Mouse (Mus musculus) MEL (cell line): Measurements from ENCODE around the gene Ucn2. TPM values are rescaled to one million over a fixed set of nuclear protein-coding genes. Genes with fewer than 3 reads are reported as not detected.
A peak's percentile ranks its signal among the peaks of the same experiment; 100 is the strongest.

Experiments
- DNase-seq: peaks from one replicate; pipeline ENCODE4 v3.0.0; 2011; ENCODE audit warnings: low read depth, low spot score
- H3K27ac ChIP-seq: 2 replicates; pipeline ENCODE4 v1.5.1; 2012; ENCODE audit warnings: low read depth, mild to moderate bottlenecking, control low read depth, low read length, moderate library complexity; ENCODE audit not compliant: control insufficient read depth
- H3K27me3 ChIP-seq, 2 experiments: fragments of 150-350 bp in 1 of 2; sonication (generic) in 1 of 2; 2 replicates each; pipeline ENCODE4 v1.6.1; 2012; ENCODE audit warnings: low read length in 2 of 2, mild to moderate bottlenecking in 2 of 2, improper control_type of control experiment in 1 of 2, moderate library complexity in 1 of 2; ENCODE audit not compliant: insufficient read depth in 2 of 2, control insufficient read depth in 1 of 2
- H3K36me3 ChIP-seq, 2 experiments: 2 replicates each; pipeline ENCODE4 v1.6.1; 2012 to 2014; ENCODE audit warnings: low read length in 2 of 2, improper control_type of control experiment in 1 of 2, inconsistent platforms in 1 of 2, mild to moderate bottlenecking in 1 of 2; ENCODE audit not compliant: insufficient read depth in 2 of 2, control insufficient read depth in 1 of 2
- H3K4me1 ChIP-seq, 2 experiments: fragments of 150-350 bp in 1 of 2; sonication (generic) in 1 of 2; 2 replicates each; pipeline ENCODE4 v1.6.1; 2012; ENCODE audit warnings: low read length in 2 of 2, improper control_type of control experiment in 1 of 2, mild to moderate bottlenecking in 1 of 2; ENCODE audit not compliant: insufficient read depth in 2 of 2, control insufficient read depth in 1 of 2
- H3K4me3 ChIP-seq, 2 experiments: fragments of 150-350 bp in 1 of 2; sonication (generic) in 1 of 2; 2 replicates each; pipeline ENCODE4 v1.5.1; 2012; ENCODE audit warnings: low read depth in 2 of 2, low read length in 2 of 2, mild to moderate bottlenecking in 2 of 2, moderate library complexity in 2 of 2, control low read depth in 1 of 2, improper control_type of control experiment in 1 of 2; ENCODE audit not compliant: control insufficient read depth in 1 of 2, insufficient read depth in 1 of 2
- H3K79me2 ChIP-seq: 2 replicates; pipeline ENCODE4 v1.6.1; 2012; ENCODE audit warnings: mild to moderate bottlenecking, low read length, moderate library complexity; ENCODE audit not compliant: control insufficient read depth, poor library complexity, insufficient read depth
- H3K9ac ChIP-seq: 2 replicates; pipeline ENCODE4 v1.6.1; 2012; ENCODE audit warnings: low read depth, mild to moderate bottlenecking, control low read depth, low read length, moderate library complexity; ENCODE audit not compliant: control insufficient read depth, poor library complexity, severe bottlenecking
- H3K9me3 ChIP-seq: fragments of 150-350 bp; sonication (generic); replicated peaks from 2 replicates; pipeline ENCODE4 v1.6.1; 2012; ENCODE audit warnings: mild to moderate bottlenecking, low read length, improper control_type of control experiment, moderate library complexity; ENCODE audit not compliant: insufficient read depth
- BHLHE40 ChIP-seq: IDR thresholded peaks from 2 replicates; pipeline ENCODE4 v1.6.1; 2012; ENCODE audit warnings: low read depth, mild to moderate bottlenecking, inconsistent platforms, low read length, improper control_type of control experiment, borderline replicate concordance
- CTCF ChIP-seq, 3 experiments: IDR thresholded peaks in 2 of 3; conservative IDR thresholded peaks in 1 of 3; 2 replicates each; pipeline ENCODE4 v1.5.1; 2011 to 2012; ENCODE audit warnings: low read length in 3 of 3, low read depth in 2 of 3, mild to moderate bottlenecking in 2 of 3, improper control_type of control experiment in 1 of 3, inconsistent platforms in 1 of 3, mixed read lengths in 1 of 3, moderate library complexity in 1 of 3; ENCODE audit not compliant: control insufficient read depth in 1 of 3, insufficient read depth in 1 of 3, poor library complexity in 1 of 3, severe bottlenecking in 1 of 3
- ELF1 ChIP-seq: IDR thresholded peaks from 2 replicates; pipeline ENCODE4 v1.6.1; 2014; ENCODE audit warnings: low read depth, mild to moderate bottlenecking, inconsistent platforms, low read length, improper control_type of control experiment, moderate library complexity
- GATA1 ChIP-seq: IDR thresholded peaks from 2 replicates; pipeline ENCODE4 v1.6.1; 2011; ENCODE audit warnings: low read depth, low read length, improper control_type of control experiment
- KAT2A ChIP-seq: conservative IDR thresholded peaks from 2 replicates; pipeline ENCODE4 v1.6.1; 2012; ENCODE audit warnings: low read depth, low read length, improper control_type of control experiment, inconsistent platforms
- MAZ ChIP-seq: IDR thresholded peaks from 2 replicates; pipeline ENCODE4 v1.6.1; 2012; ENCODE audit warnings: low read depth, mild to moderate bottlenecking, inconsistent platforms, low read length, improper control_type of control experiment
- MXI1 ChIP-seq: IDR thresholded peaks from 2 replicates; pipeline ENCODE4 v1.6.1; 2011; ENCODE audit warnings: mild to moderate bottlenecking, low read depth, low read length, improper control_type of control experiment
- MYB ChIP-seq: IDR thresholded peaks from 2 replicates; pipeline ENCODE4 v1.6.1; 2011; ENCODE audit warnings: mild to moderate bottlenecking, low read depth, low read length, improper control_type of control experiment
- MYC ChIP-seq: IDR thresholded peaks from 2 replicates; pipeline ENCODE4 v1.6.1; 2011; ENCODE audit warnings: low read depth, mild to moderate bottlenecking, low read length, improper control_type of control experiment, moderate library complexity
- POLR2A ChIP-seq, 2 experiments: IDR thresholded peaks; 2 replicates each; pipeline ENCODE4 v1.6.1; 2011 to 2012; ENCODE audit warnings: low read length in 2 of 2, mild to moderate bottlenecking in 2 of 2, control low read depth in 1 of 2, improper control_type of control experiment in 1 of 2, low read depth in 1 of 2, moderate library complexity in 1 of 2; ENCODE audit not compliant: control insufficient read depth in 1 of 2, insufficient read depth in 1 of 2, poor library complexity in 1 of 2
- POLR2AphosphoS2 ChIP-seq: IDR thresholded peaks from 2 replicates; pipeline ENCODE4 v1.6.1; 2011; ENCODE audit warnings: low read length, improper control_type of control experiment
- POLR2AphosphoS5 ChIP-seq: IDR thresholded peaks from 2 replicates; pipeline ENCODE4 v1.6.1; 2012; ENCODE audit warnings: low read depth, borderline replicate concordance, mild to moderate bottlenecking, inconsistent platforms, low read length, moderate library complexity, mixed read lengths
- RCOR1 ChIP-seq: IDR thresholded peaks from 2 replicates; pipeline ENCODE4 v1.6.1; 2012; ENCODE audit warnings: low read depth, mild to moderate bottlenecking, inconsistent platforms, low read length, improper control_type of control experiment
- TBP ChIP-seq: IDR thresholded peaks from 2 replicates; pipeline ENCODE4 v1.8.0; 2011; ENCODE audit warnings: low read depth, low read length, improper control_type of control experiment
- TCF12 ChIP-seq: IDR thresholded peaks from 2 replicates; pipeline ENCODE4 v1.6.1; 2014; ENCODE audit warnings: low read depth, mild to moderate bottlenecking, inconsistent platforms, low read length, improper control_type of control experiment, moderate library complexity
- ZC3H11A ChIP-seq: IDR thresholded peaks from 2 replicates; pipeline ENCODE4 v1.6.1; 2012; ENCODE audit warnings: low read depth, mild to moderate bottlenecking, inconsistent platforms, low read length, improper control_type of control experiment
- ZMIZ1 ChIP-seq: IDR thresholded peaks from 2 replicates; pipeline ENCODE4 v1.6.1; 2012; ENCODE audit warnings: low read depth, mild to moderate bottlenecking, inconsistent platforms, low read length, improper control_type of control experiment, moderate library complexity
- polyA plus RNA-seq, 2 experiments: library from polyadenylated mRNA; stranded (reverse) in 1 of 2; unstranded in 1 of 2; fragments of >175 nt in 1 of 2; fragments of >200 nt in 1 of 2; gene quantifications; 2 replicates each; pipeline versions ENCODE4 v1.2.1 to v1.2.4; 2012; ENCODE audit warnings: low replicate concordance in 2 of 2, low read depth in 1 of 2; ENCODE audit not compliant: insufficient read length in 2 of 2, insufficient read depth in 1 of 2, missing spikeins in 1 of 2
- total RNA-seq: library from RNA; depleted of rRNA; stranded (reverse); fragments of 300-350 nt; gene quantifications from 2 replicates; pipeline ENCODE4 v1.2.3, GENCODE M21; 2012

The Ucn2 gene
- total and polyA plus RNA-seq, 3 experiments, result 0.12 to 0.19 TPM; not detected in 1

- Histone ChIP-seq H3K79me2 (no peaks in the 10 kb centered on the region), H3K4me3 (no peak overlapping the region), H3K9me3 (no peaks in the 10 kb centered on the region), H3K36me3 (peaks cover 0 to 1% of the 10 kb centered on the region in 2 experiments; a peak in 2 of 4 replicates), H3K27ac (no peak overlapping the region), H3K9ac (no peak overlapping the region), H3K4me1 (0 out of 4 replicates have a peak, but pooled peaks cover 0 to 3% of the 10 kb centered on the region in 2 experiments), H3K27me3 (no peaks in the 10 kb centered on the region)
- DNase-seq, result no peak
- no peak for TF ChIP-seq BHLHE40
- no peak for TF ChIP-seq MYC
- TF ChIP-seq ELF1, result no peak
- no peak for TF ChIP-seq CTCF (IDR thresholded peaks at IDR 0.05 in 2 of 3, conservative IDR thresholded peaks at IDR 0.05 in 1 of 3; ENCODE audit: control insufficient read depth in 1 of 3, insufficient read depth in 1 of 3, low read depth in 2 of 3, low read length in 3 of 3, poor library complexity in 1 of 3, severe bottlenecking in 1 of 3)
- TF ChIP-seq POLR2AphosphoS2, result no peak
- no peak for TF ChIP-seq ZC3H11A
- TF ChIP-seq MAZ, result no peak
- TF ChIP-seq TCF12, result no peak
Observed at GRCm38 (mm10) chr9:109010316-109010690, 24.5 kb downstream of the Ucn2 start.

- Histone ChIP-seq H3K9me3 (no peaks in the 10 kb centered on the region), H3K36me3 (peaks cover 0 to 6% of the 10 kb centered on the region in 2 experiments; a peak in 2 of 4 replicates), H3K27me3 (no peaks in the 10 kb centered on the region), H3K79me2 (no peaks in the 10 kb centered on the region), H3K4me1 (peaks cover 0 to 6% of the 10 kb centered on the region in 2 experiments; a peak in 1 of 4 replicates), H3K9ac (no peak overlapping the region; the same call in 1 of the 2 replicates), H3K4me3 (peak overlapping the region; percentile 5 to 26; a peak in 2 of 4 replicates), H3K27ac (peak overlapping the region; percentile 13; the same call in 1 of the 2 replicates)
- no peak for TF ChIP-seq CTCF (IDR thresholded peaks at IDR 0.05 in 2 of 3, conservative IDR thresholded peaks at IDR 0.05 in 1 of 3; ENCODE audit: control insufficient read depth in 1 of 3, insufficient read depth in 1 of 3, low read depth in 2 of 3, low read length in 3 of 3, poor library complexity in 1 of 3, severe bottlenecking in 1 of 3)
- peak; percentile 58 for TF ChIP-seq GATA1
- TF ChIP-seq MYB, result no peak
- peak; percentile 57; the same call in 1 of the 2 replicates for TF ChIP-seq RCOR1
- no peak for TF ChIP-seq POLR2AphosphoS5
- TF ChIP-seq ZMIZ1, result no peak
- DNase-seq, result peak; percentile 71
Observed at GRCm38 (mm10) chr9:109015397-109015796, 29.6 kb downstream of the Ucn2 start.

- Histone ChIP-seq H3K79me2 (no peaks in the 10 kb centered on the region), H3K9me3 (no peaks in the 10 kb centered on the region), H3K27me3 (no peaks in the 10 kb centered on the region), H3K4me3 (no peak overlapping the region), H3K36me3 (peaks cover 0 to 6% of the 10 kb centered on the region in 2 experiments; a peak in 2 of 4 replicates), H3K4me1 (peaks cover 0 to 6% of the 10 kb centered on the region in 2 experiments; a peak in 1 of 4 replicates), H3K27ac (no peak overlapping the region), H3K9ac (no peak overlapping the region)
- DNase-seq, result no peak
- no peak for TF ChIP-seq KAT2A
- no peak for TF ChIP-seq TBP
- no peak for TF ChIP-seq TCF12
- no peak for TF ChIP-seq MXI1
- no peak for TF ChIP-seq POLR2A (IDR thresholded peaks at IDR 0.05; ENCODE audit: control insufficient read depth in 1 of 2, insufficient read depth in 1 of 2, low read depth in 1 of 2, low read length in 2 of 2, poor library complexity in 1 of 2)
Observed at GRCm38 (mm10) chr9:109016973-109017604, 31.3 kb downstream of the Ucn2 start.
